Mouse (Mus musculus) 3134 (cell line): ENCODE measurements around the gene Bag5.
A peak's percentile ranks its signal among the peaks of the same experiment; 100 is the strongest.

Experiments used
- DNase-seq: peaks from one replicate; pipeline ENCODE4 v3.0.0-alpha.2; 2011; ENCODE audit warnings: low spot score; ENCODE audit not compliant: insufficient read length; ENCODE audit errors: extremely low read depth

The Bag5 gene

GRCm38 (mm10) chr12:111713004-111713651 is at the start of gene Bag5, which contains the start of gene Apopt1:
Gene Bag5 (minus strand): TSS chr12:111713257.
Gene Apopt1 (plus strand): TSS chr12:111713261.
- peak; percentile 89 for DNase-seq

- no peak for DNase-seq
Measured at GRCm38 (mm10) chr12:111760306-111760908, 47.4 kb upstream of the Bag5 start.

- peak; percentile 79 for DNase-seq
Measured at GRCm38 (mm10) chr12:111759176-111760061, 46.4 kb upstream of the Bag5 start.

- peak; percentile 87 for DNase-seq
Measured at GRCm38 (mm10) chr12:111758381-111759175, 45.5 kb upstream of the Bag5 start, which contains the start of gene Klc1. Gene Klc1 (plus strand): TSS chr12:111758849.

- no peak for DNase-seq
Measured at GRCm38 (mm10) chr12:111757561-111758325, 44.7 kb upstream of the Bag5 start.

GRCm38 (mm10) chr12:111756698-111757082 is 43.6 kb upstream of the Bag5 start:
- DNase-seq = peak; percentile 44

GRCm38 (mm10) chr12:111756082-111756697 is 43.1 kb upstream of the Bag5 start:
- DNase-seq = no peak

GRCm38 (mm10) chr12:111755231-111755630 is 42.2 kb upstream of the Bag5 start:
- no peak for DNase-seq

- DNase-seq = no peak
Measured at GRCm38 (mm10) chr12:111754710-111755109, 41.7 kb upstream of the Bag5 start.

GRCm38 (mm10) chr12:111753347-111753746 is 40.3 kb upstream of the Bag5 start:
- DNase-seq = peak; percentile 71

- DNase-seq = peak; percentile 60
Measured at GRCm38 (mm10) chr12:111752491-111752890, 39.4 kb upstream of the Bag5 start.

GRCm38 (mm10) chr12:111750739-111751138 is 37.7 kb upstream of the Bag5 start:
- DNase-seq = no peak

GRCm38 (mm10) chr12:111747421-111747820 is 34.4 kb upstream of the Bag5 start:
- no peak for DNase-seq

- peak; percentile 36 for DNase-seq
Measured at GRCm38 (mm10) chr12:111746091-111746490, 33.0 kb upstream of the Bag5 start.

GRCm38 (mm10) chr12:111745274-111745673 is 32.2 kb upstream of the Bag5 start:
- no peak for DNase-seq

GRCm38 (mm10) chr12:111743981-111744423 is 30.9 kb upstream of the Bag5 start:
- no peak for DNase-seq

- DNase-seq = no peak
Measured at GRCm38 (mm10) chr12:111743419-111743818, 30.4 kb upstream of the Bag5 start.

GRCm38 (mm10) chr12:111741338-111741737 is 28.3 kb upstream of the Bag5 start:
- DNase-seq = peak; percentile 69

GRCm38 (mm10) chr12:111738754-111739153 is 25.7 kb upstream of the Bag5 start:
- no peak for DNase-seq
